Mouse (Mus musculus) cerebellum, adult 2 months (tissue): ENCODE measurements around the gene Utp14a. TPM values are rescaled to one million over a fixed set of nuclear protein-coding genes. Genes with fewer than 3 reads are reported as not detected.

Source experiments
- DNase-seq, 2 experiments: peaks; one replicate each; pipeline ENCODE4 v3.0.0; 2021
- H3K27ac ChIP-seq: fragments of 200-500 bp; 2 replicates; pipeline ENCODE4 v1.5.1; 2012; ENCODE audit warnings: low read length, control low read depth, inconsistent platforms; ENCODE audit not compliant: insufficient read depth
- H3K27me3 ChIP-seq: fragments of 200-500 bp; 2 replicates; pipeline ENCODE4 v1.6.1; 2012; ENCODE audit warnings: inconsistent platforms, mild to moderate bottlenecking, low read length, moderate library complexity; ENCODE audit not compliant: control insufficient read depth, insufficient read depth
- H3K4me1 ChIP-seq: fragments of 200-500 bp; 2 replicates; pipeline ENCODE4 v1.6.1; 2011; ENCODE audit warnings: low read length; ENCODE audit not compliant: control insufficient read depth, insufficient read depth
- H3K4me3 ChIP-seq: fragments of 200-500 bp; replicated peaks from 2 replicates; pipeline ENCODE3; 2011; ENCODE audit warnings: mild to moderate bottlenecking, low read depth, low read length, control low read depth; ENCODE audit not compliant: insufficient read depth
- CTCF ChIP-seq: fragments of 200-500 bp; IDR thresholded peaks from 2 replicates; pipeline ENCODE4 v1.5.1; 2011; ENCODE audit warnings: low read depth, mild to moderate bottlenecking, control low read depth, low read length, moderate library complexity, borderline replicate concordance; ENCODE audit not compliant: insufficient read depth
- POLR2A ChIP-seq: fragments of 200-500 bp; IDR thresholded peaks from 2 replicates; pipeline ENCODE4 v1.6.1; 2011; ENCODE audit warnings: low read length, control low read depth, borderline replicate concordance; ENCODE audit not compliant: insufficient read depth
- WGBS: fragments of 180-500 bp; shearing (Covaris S2); methylation state at CpG from one replicate; pipeline ENCODE4 v1.1.7; 2018; 5-methylcytosine and 5-hydroxymethylcytosine counted together
- polyA plus RNA-seq: library from polyadenylated mRNA; depleted of rRNA; stranded (reverse); fragments of >200 nt; gene quantifications from 2 replicates; pipeline ENCODE4 v1.2.3, GENCODE M21; 2012

Utp14a gene
- polyA plus RNA-seq, 1 experiment, result 14.4 TPM

DNA sequence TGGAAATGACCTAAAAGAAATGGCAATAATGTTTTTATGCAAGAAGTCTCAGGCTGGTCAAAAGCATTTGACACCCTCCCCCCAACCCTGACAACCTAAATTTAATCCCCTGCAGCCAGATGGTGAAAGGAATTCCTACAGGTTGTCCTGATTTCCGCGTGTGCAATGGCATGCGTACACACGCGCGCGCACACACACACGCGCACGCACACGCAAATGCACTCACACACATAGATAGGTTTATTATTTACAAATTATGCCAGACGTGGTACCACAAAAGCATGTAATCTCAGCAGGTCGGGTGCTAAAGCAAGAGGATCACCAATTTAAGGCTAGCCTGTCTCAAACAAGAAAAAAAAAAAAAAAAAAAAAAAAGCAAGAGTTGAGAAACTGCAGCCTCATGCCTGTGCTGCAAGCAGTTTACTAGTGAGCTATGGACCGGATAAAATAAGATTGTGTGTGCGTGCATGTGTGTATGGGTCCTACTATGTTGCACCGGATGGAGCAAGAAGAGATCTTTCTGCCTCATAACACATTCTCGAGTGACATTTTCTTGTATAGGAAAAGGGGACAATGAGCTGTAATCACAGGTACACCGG is 733 bp upstream of the Utp14a start:
- Histone ChIP-seq H3K27me3 (no peaks in the 10 kb centered on the region), H3K27ac (peak overlapping the region; percentile 97), H3K4me1 (no peaks in the 10 kb centered on the region), H3K4me3 (peak overlapping the region; percentile 91)
- 6% methylated on average over 18 of the region's 18 CpGs for WGBS
- peak; percentile 29 to 30 for DNase-seq
- TF ChIP-seq CTCF (no peak), POLR2A (no peak)

GRCm38 (mm10) chrX:48257011-48257410 is 349 bp downstream of the Utp14a start:
- Histone ChIP-seq H3K4me1 (no peaks in the 10 kb centered on the region), H3K27ac (no peak overlapping the region), H3K27me3 (no peaks in the 10 kb centered on the region), H3K4me3 (peak overlapping the region; percentile 67)
- 6% methylated on average over 16 of the region's 16 CpGs for WGBS
- DNase-seq, result no peak
- TF ChIP-seq POLR2A (no peak), CTCF (no peak)

DNA sequence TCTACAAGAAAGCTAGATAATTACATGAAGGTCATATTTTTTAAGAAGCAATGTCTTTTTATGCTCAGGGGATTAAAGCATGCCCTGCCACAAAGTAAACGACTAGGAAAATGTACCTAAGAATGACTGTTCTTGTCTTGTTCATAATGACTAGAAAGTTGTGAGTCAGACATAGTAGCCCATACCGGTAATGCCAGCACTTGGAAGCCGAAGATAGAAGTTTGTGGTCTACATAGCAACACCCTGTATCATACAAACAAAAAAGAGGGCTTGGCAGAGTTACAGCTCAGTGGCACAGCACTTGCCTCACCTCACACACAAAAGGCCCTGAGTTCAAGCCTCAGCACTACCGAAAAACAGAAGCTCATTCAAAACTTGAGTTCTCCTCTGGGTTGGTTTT is 15.0 kb downstream of the Utp14a start:
- TF ChIP-seq CTCF, result no peak
- TF ChIP-seq POLR2A, result no peak
- H3K4me3 ChIP-seq, result no peak overlapping the region
- DNase-seq, result no peak
- no peaks in the 10 kb centered on the region for H3K4me1 ChIP-seq
- WGBS, result 81% methylated on average over 4 of the region's 4 CpGs
- no peaks in the 10 kb centered on the region for H3K27me3 ChIP-seq
- no peak overlapping the region for H3K27ac ChIP-seq

DNA sequence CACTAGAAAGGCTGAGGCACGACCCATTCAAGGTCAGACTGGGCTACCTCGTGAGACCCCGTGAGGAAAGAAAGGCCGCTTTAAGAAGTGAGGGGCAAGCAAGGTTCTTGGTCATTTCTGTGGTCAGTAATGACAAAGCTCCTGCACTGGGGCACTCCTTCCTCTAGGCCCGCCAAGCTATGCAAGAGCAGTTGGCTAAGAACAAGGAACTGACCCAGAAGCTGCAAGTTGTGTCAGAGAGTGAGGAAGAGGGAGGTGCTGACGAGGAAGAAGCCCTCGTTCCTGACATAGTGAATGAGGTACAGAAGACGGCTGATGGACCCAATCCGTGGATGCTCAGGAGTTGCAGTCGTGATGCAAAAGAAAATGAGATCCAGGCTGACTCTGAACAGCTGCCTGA is 18.0 kb downstream of the Utp14a start:
- Histone ChIP-seq H3K27me3 (no peaks in the 10 kb centered on the region), H3K27ac (no peak overlapping the region), H3K4me1 (no peaks in the 10 kb centered on the region), H3K4me3 (no peak overlapping the region)
- WGBS, result 81% methylated on average over 10 of the region's 10 CpGs
- TF ChIP-seq CTCF (no peak), POLR2A (no peak)
- DNase-seq, result no peak

DNA sequence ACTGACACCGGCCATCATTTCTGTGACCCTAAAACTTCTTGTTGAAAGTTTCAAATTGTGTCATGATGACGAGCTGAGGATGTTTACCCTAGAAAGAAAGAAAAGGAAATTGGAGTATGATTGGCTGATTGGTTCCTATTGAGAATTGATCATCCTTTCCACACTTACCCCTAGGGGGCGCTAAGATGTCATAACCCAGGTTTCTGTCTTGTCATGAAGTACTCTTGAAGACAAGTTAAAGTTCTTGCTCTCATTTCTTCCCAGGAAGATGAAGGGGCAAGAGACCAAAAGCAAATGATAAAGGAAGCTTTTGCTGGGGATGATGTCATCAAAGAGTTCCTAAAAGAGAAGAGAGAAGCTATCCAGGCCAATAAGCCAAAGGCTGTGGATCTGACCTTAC is 21.4 kb downstream of the Utp14a start:
- Histone ChIP-seq H3K27me3 (no peaks in the 10 kb centered on the region), H3K4me1 (no peaks in the 10 kb centered on the region), H3K4me3 (no peak overlapping the region), H3K27ac (no peak overlapping the region)
- TF ChIP-seq POLR2A (no peak), CTCF (peak; percentile 7; the same call in 1 of the 2 replicates)
- DNase-seq, result peak; percentile 20 to 29
- 33% methylated on average over 3 of the region's 3 CpGs for WGBS

- no peaks in the 10 kb centered on the region for H3K4me1 ChIP-seq
- under 1% methylated on average over 20 of the region's 37 CpGs for WGBS
- no peaks in the 10 kb centered on the region for H3K27me3 ChIP-seq
- peak overlapping the region; percentile 72 for H3K27ac ChIP-seq
- peak overlapping the region; percentile 99 for H3K4me3 ChIP-seq
- DNase-seq, result peak in 1 of 2 experiments; percentile 92
- TF ChIP-seq POLR2A, result peak; percentile 9; the same call in 1 of the 2 replicates
- TF ChIP-seq CTCF, result no peak
Measured at GRCm38 (mm10) chrX:48284386-48285005, 27.8 kb downstream of the Utp14a start.

DNA sequence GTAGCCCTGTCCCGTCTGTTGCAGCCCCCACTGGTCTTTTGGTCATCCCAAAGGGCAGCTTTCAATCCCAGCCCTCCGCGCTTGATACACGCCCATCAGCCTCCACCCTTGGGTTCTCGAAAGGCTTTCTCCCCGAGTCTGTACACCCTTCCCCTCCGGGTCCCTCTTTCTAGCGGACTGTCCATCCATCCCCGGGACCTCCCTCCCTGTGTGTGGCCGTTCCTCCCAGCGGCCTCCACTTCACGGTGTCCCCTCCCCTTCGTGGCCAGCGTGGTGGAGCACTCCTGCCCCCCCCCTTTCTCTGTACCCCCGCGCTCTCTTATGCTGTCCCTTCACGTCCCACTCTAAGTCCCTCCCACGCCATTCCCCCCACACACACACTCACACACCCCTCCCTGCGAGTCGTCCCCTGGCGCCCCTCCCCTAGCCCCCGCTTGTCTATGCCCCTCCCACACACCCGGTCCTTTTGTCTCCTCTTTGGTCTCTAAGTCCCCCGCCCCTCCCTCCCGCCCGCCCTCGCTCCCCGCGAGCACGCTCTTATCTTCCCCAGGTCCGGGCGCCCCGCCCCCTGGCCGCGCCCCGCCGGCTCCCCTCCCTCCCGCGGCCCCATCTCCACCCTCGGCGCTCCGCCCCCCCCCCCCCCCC is 28.5 kb downstream of the Utp14a start:
- TF ChIP-seq POLR2A, result peak; percentile 18; the same call in 1 of the 2 replicates
- no peak for TF ChIP-seq CTCF
- Histone ChIP-seq H3K4me1 (no peaks in the 10 kb centered on the region), H3K4me3 (peak overlapping the region; percentile 70), H3K27ac (peak overlapping the region; percentile 72), H3K27me3 (no peaks in the 10 kb centered on the region)
- WGBS, result 5% methylated on average over 25 of the region's 42 CpGs
- peak; percentile 78 to 81 for DNase-seq
